Mouse (Mus musculus): Measurements from ENCODE around the gene Rps27a. TPM values are rescaled to one million over a fixed set of nuclear protein-coding genes. Genes with fewer than 3 reads are reported as not detected.

The Rps27a gene
- polyA plus RNA-seq, 1 experiment from 2014 or later, result 870 TPM

GRCm38 (mm10) chr11:29504899-29505625 lies 42.8 kb downstream of the Rps27a start:
- no peaks in the 10 kb centered on the region for H3K9me3 ChIP-seq (replicated peaks)
- H3K27me3 ChIP-seq, result no peaks in the 10 kb centered on the region
- H3K4me3 ChIP-seq, result no peak overlapping the region
- H3K4me2 ChIP-seq, result no peak overlapping the region
- ATAC-seq, result no peak
- 97% methylated on average over 2 of the region's 2 CpGs for WGBS
- no peaks in the 10 kb centered on the region for H3K4me1 ChIP-seq
- H3K9ac ChIP-seq, result no peak overlapping the region
- H3K36me3 ChIP-seq (ENCODE audit: poor library complexity, severe bottlenecking), result peaks cover 38% of the 10 kb centered on the region
- no peak overlapping the region for H3K27ac ChIP-seq

GRCm38 (mm10) chr11:29503948-29504893 lies 43.7 kb downstream of the Rps27a start:
- no peak overlapping the region for H3K27ac ChIP-seq
- H3K36me3 ChIP-seq (ENCODE audit: poor library complexity, severe bottlenecking), result peaks cover 39% of the 10 kb centered on the region
- no peak overlapping the region for H3K9ac ChIP-seq
- no peaks in the 10 kb centered on the region for H3K9me3 ChIP-seq (replicated peaks)
- no peak overlapping the region for H3K4me2 ChIP-seq
- no peak overlapping the region for H3K4me3 ChIP-seq
- no peaks in the 10 kb centered on the region for H3K4me1 ChIP-seq
- 91% methylated on average over 10 of the region's 10 CpGs for WGBS
- no peaks in the 10 kb centered on the region for H3K27me3 ChIP-seq
- no peak for ATAC-seq

- no peaks in the 10 kb centered on the region for H3K9me3 ChIP-seq (replicated peaks)
- ATAC-seq, result no peak
- H3K4me1 ChIP-seq, result no peaks in the 10 kb centered on the region
- peaks cover 45% of the 10 kb centered on the region for H3K36me3 ChIP-seq (ENCODE audit: poor library complexity, severe bottlenecking)
- no peak overlapping the region for H3K4me3 ChIP-seq
- 87% methylated on average over 3 of the region's 3 CpGs for WGBS
- H3K9ac ChIP-seq, result no peak overlapping the region
- H3K4me2 ChIP-seq, result no peak overlapping the region
- H3K27me3 ChIP-seq, result no peaks in the 10 kb centered on the region
- H3K27ac ChIP-seq, result no peak overlapping the region
Observed at GRCm38 (mm10) chr11:29496962-29497361, 50.9 kb downstream of the Rps27a start.

Other genes starting within 250 kb of the Rps27a start
- 75.2 and 80.6 TPM in 2 replicates for gene Ccdc88a, start 174.5 kb downstream of the Rps27a start, polyA plus RNA-seq (2015; fragmentation: Nextera tagmentation; extraction: Ambion mirVana)
- gene Prorsd1, start 33.1 kb downstream of the Rps27a start, polyA plus RNA-seq (2015; fragmentation: Nextera tagmentation; extraction: Ambion mirVana), result 13.9 and 15.4 TPM in 2 replicates
- gene Mtif2, start 21.7 kb downstream of the Rps27a start, polyA plus RNA-seq (2015; fragmentation: Nextera tagmentation; extraction: Ambion mirVana), result 63.7 and 63.9 TPM in 2 replicates
- 0.20 and 0.50 TPM in 2 replicates for gene Clhc1, start 159 bp downstream of the Rps27a start, polyA plus RNA-seq (2015; fragmentation: Nextera tagmentation; extraction: Ambion mirVana)
- gene Rtn4, start 144.8 kb upstream of the Rps27a start, polyA plus RNA-seq (2015; fragmentation: Nextera tagmentation; extraction: Ambion mirVana), result 102 TPM in 2 replicates

Data from forebrain, embryonic 13.5 days (tissue).